Mouse (Mus musculus): ENCODE measurements around the gene Cdc14b. TPM values are rescaled to one million over a fixed set of nuclear protein-coding genes. Genes with fewer than 3 reads are reported as not detected.

Gene Cdc14b
- polyA plus RNA-seq, 1 experiment from 2014 or later = 8.6 TPM

GRCm38 (mm10) chr13:64178746-64179652 lies 96.1 kb downstream of the Cdc14b start:
- H3K4me1 ChIP-seq (replicated peaks; ENCODE audit: control insufficient read depth, insufficient read depth, low read length) = no peaks in the 10 kb centered on the region
- H3K27ac ChIP-seq (ENCODE audit: low read length) = no peak overlapping the region
- WGBS = 63% methylated on average over 13 of the region's 13 CpGs
- ATAC-seq (ENCODE audit: low read depth) = no peak; the same call in 1 of the 2 replicates
- no peaks in the 10 kb centered on the region for H3K9me3 ChIP-seq (ENCODE audit: control insufficient read depth, low read length)
- no peak overlapping the region for H3K9ac ChIP-seq (ENCODE audit: low read length)
- H3K4me2 ChIP-seq (ENCODE audit: low read depth, low read length) = no peak overlapping the region
- H3K36me3 ChIP-seq (ENCODE audit: control insufficient read depth, insufficient read depth, low read length) = 0 out of 2 replicates have a peak, but pooled peaks cover under 1% of the 10 kb centered on the region
- H3K4me3 ChIP-seq (ENCODE audit: low read length) = no peak overlapping the region
- H3K27me3 ChIP-seq (ENCODE audit: control insufficient read depth, insufficient read depth, low read depth, low read length) = no peaks in the 10 kb centered on the region

- Histone ChIP-seq H3K9me3 (ENCODE audit: control insufficient read depth, low read length) (no peaks in the 10 kb centered on the region), H3K4me2 (ENCODE audit: low read depth, low read length) (no peak overlapping the region), H3K27ac (ENCODE audit: low read length) (no peak overlapping the region), H3K4me1 (replicated peaks; ENCODE audit: control insufficient read depth, insufficient read depth, low read length) (no peaks in the 10 kb centered on the region), H3K36me3 (ENCODE audit: control insufficient read depth, insufficient read depth, low read length) (peaks cover 4% of the 10 kb centered on the region), H3K9ac (ENCODE audit: low read length) (no peak overlapping the region), H3K27me3 (ENCODE audit: control insufficient read depth, insufficient read depth, low read depth, low read length) (no peaks in the 10 kb centered on the region), H3K4me3 (ENCODE audit: low read length) (no peak overlapping the region)
- 50% methylated on average over 7 of the region's 7 CpGs for whole genome bisulfite sequencing
- ATAC-seq (ENCODE audit: low read depth) = peak; percentile 66; the same call in 1 of the 2 replicates
Observed at GRCm38 (mm10) chr13:64178000-64178399, 97.1 kb downstream of the Cdc14b start.

GRCm38 (mm10) chr13:64169746-64170145 lies 105.3 kb downstream of the Cdc14b start:
- 98% methylated on average over 25 of the region's 25 CpGs for WGBS
- no peak overlapping the region for H3K27ac ChIP-seq (ENCODE audit: low read length)
- H3K36me3 ChIP-seq (ENCODE audit: control insufficient read depth, insufficient read depth, low read length) = peaks cover 46% of the 10 kb centered on the region
- H3K9ac ChIP-seq (ENCODE audit: low read length) = no peak overlapping the region
- no peak overlapping the region for H3K4me3 ChIP-seq (ENCODE audit: low read length)
- peaks cover 43% of the 10 kb centered on the region for H3K9me3 ChIP-seq (ENCODE audit: control insufficient read depth, low read length)
- H3K27me3 ChIP-seq (ENCODE audit: control insufficient read depth, insufficient read depth, low read depth, low read length) = no peaks in the 10 kb centered on the region
- no peaks in the 10 kb centered on the region for H3K4me1 ChIP-seq (replicated peaks; ENCODE audit: control insufficient read depth, insufficient read depth, low read length)
- ATAC-seq (ENCODE audit: low read depth) = no peak
- H3K4me2 ChIP-seq (ENCODE audit: low read depth, low read length) = no peak overlapping the region

GRCm38 (mm10) chr13:64163147-64163715 lies 111.9 kb downstream of the Cdc14b start:
- WGBS = 34% methylated on average over 13 of the region's 13 CpGs
- Histone ChIP-seq H3K36me3 (ENCODE audit: control insufficient read depth, insufficient read depth, low read length) (peaks cover 7% of the 10 kb centered on the region; the same call in 1 of the 2 replicates), H3K4me2 (ENCODE audit: low read depth, low read length) (peak overlapping the region; percentile 98), H3K4me3 (ENCODE audit: low read length) (peak overlapping the region; percentile 73), H3K27me3 (ENCODE audit: control insufficient read depth, insufficient read depth, low read depth, low read length) (no peaks in the 10 kb centered on the region; the same call in 1 of the 2 replicates), H3K9me3 (ENCODE audit: control insufficient read depth, low read length) (peaks cover 11% of the 10 kb centered on the region), H3K4me1 (replicated peaks; ENCODE audit: control insufficient read depth, insufficient read depth, low read length) (peaks cover 12% of the 10 kb centered on the region), H3K9ac (ENCODE audit: low read length) (peak overlapping the region; percentile 88), H3K27ac (ENCODE audit: low read length) (no peak overlapping the region)
- no peak for ATAC-seq (ENCODE audit: low read depth)

GRCm38 (mm10) chr13:64162626-64163025 lies 112.5 kb downstream of the Cdc14b start:
- H3K9ac ChIP-seq (ENCODE audit: low read length) = peak overlapping the region; percentile 88
- H3K9me3 ChIP-seq (ENCODE audit: control insufficient read depth, low read length) = peaks cover 10% of the 10 kb centered on the region
- no peaks in the 10 kb centered on the region; the same call in 1 of the 2 replicates for H3K27me3 ChIP-seq (ENCODE audit: control insufficient read depth, insufficient read depth, low read depth, low read length)
- peak overlapping the region; percentile 73 for H3K4me3 ChIP-seq (ENCODE audit: low read length)
- peaks cover 12% of the 10 kb centered on the region for H3K4me1 ChIP-seq (replicated peaks; ENCODE audit: control insufficient read depth, insufficient read depth, low read length)
- peaks cover 5% of the 10 kb centered on the region; the same call in 1 of the 2 replicates for H3K36me3 ChIP-seq (ENCODE audit: control insufficient read depth, insufficient read depth, low read length)
- H3K4me2 ChIP-seq (ENCODE audit: low read depth, low read length) = peak overlapping the region; percentile 98
- WGBS = 5% methylated on average over 14 of the region's 14 CpGs
- ATAC-seq (ENCODE audit: low read depth) = no peak; the same call in 1 of the 2 replicates
- no peak overlapping the region for H3K27ac ChIP-seq (ENCODE audit: low read length)

GRCm38 (mm10) chr13:64161916-64162611 lies 113.0 kb downstream of the Cdc14b start:
- Histone ChIP-seq H3K9ac (ENCODE audit: low read length) (peak overlapping the region; percentile 88), H3K36me3 (ENCODE audit: control insufficient read depth, insufficient read depth, low read length) (peaks cover 3% of the 10 kb centered on the region; the same call in 1 of the 2 replicates), H3K4me3 (ENCODE audit: low read length) (peak overlapping the region; percentile 73), H3K27ac (ENCODE audit: low read length) (peak overlapping the region; percentile 71), H3K9me3 (ENCODE audit: control insufficient read depth, low read length) (peaks cover 6% of the 10 kb centered on the region; the same call in 1 of the 2 replicates), H3K4me1 (replicated peaks; ENCODE audit: control insufficient read depth, insufficient read depth, low read length) (peaks cover 12% of the 10 kb centered on the region), H3K4me2 (ENCODE audit: low read depth, low read length) (peak overlapping the region; percentile 98), H3K27me3 (ENCODE audit: control insufficient read depth, insufficient read depth, low read depth, low read length) (no peaks in the 10 kb centered on the region; the same call in 1 of the 2 replicates)
- under 1% methylated on average over 65 of the region's 71 CpGs for WGBS
- ATAC-seq (ENCODE audit: low read depth) = peak; percentile 60

GRCm38 (mm10) chr13:64161548-64161915 lies 113.6 kb downstream of the Cdc14b start, which contains the start of gene Habp4:
Gene Habp4, plus strand, starts transcription at chr13:64161824.
- peak; percentile 100 for ATAC-seq (ENCODE audit: low read depth)
- Histone ChIP-seq H3K9ac (ENCODE audit: low read length) (peak within 1 kb of the TSS; percentile 88), H3K4me1 (replicated peaks; ENCODE audit: control insufficient read depth, insufficient read depth, low read length) (peaks cover 12% of the 10 kb centered on the region), H3K4me3 (ENCODE audit: low read length) (peak within 1 kb of the TSS; percentile 73), H3K4me2 (ENCODE audit: low read depth, low read length) (peak within 1 kb of the TSS; percentile 98), H3K36me3 (ENCODE audit: control insufficient read depth, insufficient read depth, low read length) (peaks cover 3% of the 10 kb centered on the region; the same call in 1 of the 2 replicates), H3K9me3 (ENCODE audit: control insufficient read depth, low read length) (peaks cover 6% of the 10 kb centered on the region; the same call in 1 of the 2 replicates), H3K27me3 (ENCODE audit: control insufficient read depth, insufficient read depth, low read depth, low read length) (no peaks in the 10 kb centered on the region; the same call in 1 of the 2 replicates), H3K27ac (ENCODE audit: low read length) (peak within 1 kb of the TSS; percentile 71)
- WGBS = under 1% methylated on average over 29 of the region's 31 CpGs

- H3K9me3 ChIP-seq (ENCODE audit: control insufficient read depth, low read length) = no peaks in the 10 kb centered on the region
- H3K36me3 ChIP-seq (ENCODE audit: control insufficient read depth, insufficient read depth, low read length) = no peaks in the 10 kb centered on the region
- no peak overlapping the region for H3K4me3 ChIP-seq (ENCODE audit: low read length)
- peaks cover 7% of the 10 kb centered on the region for H3K4me1 ChIP-seq (replicated peaks; ENCODE audit: control insufficient read depth, insufficient read depth, low read length)
- no peak overlapping the region for H3K27ac ChIP-seq (ENCODE audit: low read length)
- H3K9ac ChIP-seq (ENCODE audit: low read length) = no peak overlapping the region
- no peak overlapping the region for H3K4me2 ChIP-seq (ENCODE audit: low read depth, low read length)
- H3K27me3 ChIP-seq (ENCODE audit: control insufficient read depth, insufficient read depth, low read depth, low read length) = no peaks in the 10 kb centered on the region; the same call in 1 of the 2 replicates
- ATAC-seq (ENCODE audit: low read depth) = no peak
Observed at GRCm38 (mm10) chr13:64156966-64157365, 118.1 kb downstream of the Cdc14b start.
